Mouse (Mus musculus): ENCODE measurements at regions not wholly inside any gene's neighbourhood (a gene's known extent, or its start where the extent isn't known, plus 50 kb on each side); places are given as distances from the start of the nearest gene placed in this dataset.
A peak's percentile ranks its signal among the peaks of the same experiment; 100 is the strongest.

GRCm38 (mm10) chr3:131917734-131918534 is 167.2 kb upstream of the Dkk2 start:
- no peak for DNase-seq (ENCODE audit: extremely low spot score, low spot score)

DNA sequence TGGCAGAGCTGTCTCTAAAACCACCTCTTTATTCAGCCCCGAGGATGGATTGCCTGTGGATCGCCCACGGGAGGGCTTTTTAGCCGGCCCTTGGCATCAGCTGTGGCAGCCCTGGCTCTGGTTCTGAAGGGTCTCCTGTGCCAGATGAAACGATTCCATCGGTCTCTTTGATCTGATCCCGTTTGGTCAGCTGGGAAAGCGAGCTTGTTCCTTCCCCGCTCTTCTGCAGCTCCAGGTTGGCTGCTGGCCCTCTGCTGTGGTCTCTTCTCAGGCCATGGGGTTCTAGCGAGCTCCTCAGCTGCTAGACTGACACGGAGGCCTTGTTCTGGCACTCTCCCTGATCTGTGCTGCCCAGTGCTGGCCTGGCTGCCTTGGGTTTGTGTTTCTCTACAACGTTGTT is 165.6 kb upstream of the Dkk2 start:
- no peak for DNase-seq (ENCODE audit: extremely low spot score, low spot score)

DNA sequence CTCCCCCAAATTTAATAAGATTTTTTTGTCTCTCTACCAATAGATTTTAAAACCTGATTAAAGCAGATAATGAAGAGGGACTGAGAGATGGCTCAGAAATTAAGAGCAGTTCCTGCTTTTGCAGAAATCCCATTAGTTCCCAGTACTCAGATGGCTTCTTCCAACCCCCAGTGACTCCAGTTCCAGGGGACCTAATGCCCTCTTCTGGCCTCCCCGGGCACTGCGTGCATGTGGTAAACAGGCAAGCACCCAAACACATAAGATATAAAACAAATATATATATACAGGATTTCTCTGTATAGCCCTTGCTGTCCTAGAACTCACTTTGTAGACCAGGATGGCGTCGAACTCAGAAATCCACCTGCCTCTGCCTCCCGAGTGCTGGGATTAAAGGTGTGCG is 163.9 kb upstream of the Dkk2 start:
- DNase-seq (ENCODE audit: extremely low spot score, low spot score), result peak; percentile 26

DNA sequence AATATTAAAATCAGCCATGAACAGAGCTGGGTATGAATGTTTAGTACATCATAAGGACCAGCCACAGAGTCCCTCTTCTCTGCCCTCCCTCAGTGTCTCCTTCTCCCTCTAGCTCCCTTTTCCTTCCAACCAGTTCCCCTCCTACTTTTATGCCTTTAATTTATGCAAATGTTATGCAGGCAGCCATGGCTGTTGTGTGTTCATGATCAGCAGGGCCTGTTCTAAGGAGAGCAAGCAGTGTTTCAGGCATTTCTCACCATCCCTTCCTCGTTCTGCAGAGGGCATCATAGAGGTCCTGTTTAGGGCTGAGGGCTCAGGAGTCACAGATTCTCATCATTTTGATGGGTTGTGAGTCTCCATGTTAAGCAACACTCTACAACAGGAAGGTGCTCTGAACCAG is 162.4 kb upstream of the Dkk2 start:
- no peak for DNase-seq (ENCODE audit: extremely low spot score, low spot score)

GRCm38 (mm10) chr3:131940896-131941295 is 144.2 kb upstream of the Dkk2 start:
- no peak for DNase-seq (ENCODE audit: extremely low spot score, low spot score)

DNA sequence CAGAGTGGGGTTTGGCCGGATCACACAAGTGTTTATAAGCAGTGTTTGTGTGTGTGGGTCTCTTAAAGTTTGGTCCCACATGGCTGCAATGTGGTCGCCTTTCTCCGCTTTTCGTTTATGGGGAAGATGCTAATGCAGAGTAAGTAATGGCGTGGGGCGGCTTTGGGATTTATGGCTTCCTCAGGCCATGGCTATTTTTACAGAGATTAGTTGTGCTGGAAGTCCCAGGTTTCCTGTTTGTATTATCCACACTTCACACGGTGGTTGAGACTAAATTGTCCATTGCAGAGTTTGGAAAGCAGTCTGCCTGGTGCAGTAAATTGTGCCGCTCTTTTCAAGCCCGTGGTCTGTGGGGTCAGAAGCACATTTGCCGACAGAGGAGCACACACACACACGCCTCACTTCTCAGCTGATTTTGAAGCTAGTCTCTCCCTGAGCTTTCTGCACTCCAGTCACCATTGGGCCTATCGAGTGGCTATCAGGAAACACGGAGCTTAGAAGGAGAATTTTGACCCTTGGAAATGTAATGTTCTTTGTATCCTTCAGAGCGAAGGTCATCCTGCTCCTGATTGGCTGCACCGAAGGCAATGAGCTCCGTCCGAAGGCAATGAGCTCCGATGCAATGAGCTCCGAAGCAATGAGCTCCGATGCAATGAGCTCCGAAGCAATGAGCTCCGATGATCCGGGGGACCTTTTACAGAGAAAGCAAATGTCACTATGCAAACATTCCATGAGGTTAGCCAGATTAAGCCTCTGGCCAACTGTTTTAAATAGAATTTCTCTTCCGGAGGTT is 142.9 kb upstream of the Dkk2 start:
- DNase-seq (ENCODE audit: extremely low spot score, low spot score), result no peak

- DNase-seq (ENCODE audit: extremely low spot score, low spot score), result no peak
Measured at GRCm38 (mm10) chr3:131943436-131943835, 141.7 kb upstream of the Dkk2 start.

GRCm38 (mm10) chr3:131955771-131956170 is 129.3 kb upstream of the Dkk2 start:
- no peak for DNase-seq (ENCODE audit: extremely low spot score, low spot score)

DNA sequence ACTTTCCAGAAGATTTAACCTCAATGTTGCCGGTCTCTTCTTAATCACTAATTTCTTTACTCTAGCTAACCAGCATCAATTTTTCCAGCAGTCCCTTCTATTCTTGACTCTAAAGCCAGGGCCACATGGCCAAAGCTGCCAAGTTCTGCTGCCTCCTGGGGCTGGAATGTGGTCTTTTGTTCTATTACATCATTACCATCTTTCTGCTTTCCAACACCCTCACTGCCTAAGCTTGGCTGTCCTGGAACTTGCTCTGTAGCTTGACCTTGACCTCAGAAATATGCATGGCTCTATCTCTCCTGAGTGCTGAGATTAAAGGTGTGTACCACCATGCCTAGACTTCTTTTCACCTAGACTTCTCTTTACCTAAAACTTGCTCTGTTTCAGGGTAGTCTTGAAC is 124.5 kb upstream of the Dkk2 start:
- no peak for DNase-seq (ENCODE audit: extremely low spot score, low spot score)

DNA sequence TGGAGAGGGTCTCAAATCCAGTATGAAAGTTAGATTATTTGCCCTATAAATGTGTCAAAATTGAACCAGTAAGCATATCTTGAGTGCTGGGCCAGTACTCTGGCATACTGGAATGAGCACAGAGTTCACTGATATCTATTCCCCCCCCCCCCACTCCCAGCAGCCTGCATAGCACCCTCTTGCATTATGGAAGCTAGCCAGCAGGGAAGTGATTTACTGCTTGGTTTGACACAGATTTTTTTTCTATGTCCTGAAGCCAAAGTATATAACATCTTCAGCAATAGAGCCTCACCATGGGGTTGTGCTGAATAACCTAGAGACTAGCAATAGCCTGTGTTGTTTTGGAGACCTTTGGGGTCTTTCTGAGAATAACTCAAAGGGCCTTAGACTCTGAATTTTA is 123.5 kb upstream of the Dkk2 start:
- DNase-seq (ENCODE audit: extremely low spot score, low spot score), result no peak

- DNase-seq (ENCODE audit: extremely low spot score, low spot score), result no peak
Measured at GRCm38 (mm10) chr3:131962870-131963269, 122.2 kb upstream of the Dkk2 start.

GRCm38 (mm10) chr3:131964952-131965351 is 120.1 kb upstream of the Dkk2 start:
- no peak for DNase-seq (ENCODE audit: extremely low spot score, low spot score)

- DNase-seq (ENCODE audit: extremely low spot score, low spot score), result no peak
Measured at GRCm38 (mm10) chr3:131965456-131966160, 119.5 kb upstream of the Dkk2 start.

- no peak for DNase-seq (ENCODE audit: extremely low spot score, low spot score)
Measured at GRCm38 (mm10) chr3:131967288-131967687, 117.8 kb upstream of the Dkk2 start.

DNA sequence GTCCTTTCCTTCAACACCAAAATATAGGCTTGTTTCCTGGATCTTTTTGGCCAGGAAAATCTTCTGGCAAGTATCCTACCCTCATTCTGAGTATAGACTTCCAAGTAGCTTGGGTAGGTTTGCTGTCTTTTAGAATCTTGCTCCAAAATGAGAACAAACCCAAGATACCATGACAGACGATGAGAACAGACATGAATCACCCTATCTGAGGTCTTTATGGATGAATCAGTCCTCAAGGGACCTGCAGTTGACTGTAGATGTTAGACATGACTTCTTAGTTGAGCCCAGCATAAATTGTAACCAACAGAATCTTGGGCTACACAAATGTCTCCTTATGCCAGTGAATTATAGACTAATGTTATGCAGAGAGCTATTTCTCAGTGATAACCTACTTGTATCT is 114.3 kb upstream of the Dkk2 start:
- DNase-seq (ENCODE audit: extremely low spot score, low spot score), result no peak

DNA sequence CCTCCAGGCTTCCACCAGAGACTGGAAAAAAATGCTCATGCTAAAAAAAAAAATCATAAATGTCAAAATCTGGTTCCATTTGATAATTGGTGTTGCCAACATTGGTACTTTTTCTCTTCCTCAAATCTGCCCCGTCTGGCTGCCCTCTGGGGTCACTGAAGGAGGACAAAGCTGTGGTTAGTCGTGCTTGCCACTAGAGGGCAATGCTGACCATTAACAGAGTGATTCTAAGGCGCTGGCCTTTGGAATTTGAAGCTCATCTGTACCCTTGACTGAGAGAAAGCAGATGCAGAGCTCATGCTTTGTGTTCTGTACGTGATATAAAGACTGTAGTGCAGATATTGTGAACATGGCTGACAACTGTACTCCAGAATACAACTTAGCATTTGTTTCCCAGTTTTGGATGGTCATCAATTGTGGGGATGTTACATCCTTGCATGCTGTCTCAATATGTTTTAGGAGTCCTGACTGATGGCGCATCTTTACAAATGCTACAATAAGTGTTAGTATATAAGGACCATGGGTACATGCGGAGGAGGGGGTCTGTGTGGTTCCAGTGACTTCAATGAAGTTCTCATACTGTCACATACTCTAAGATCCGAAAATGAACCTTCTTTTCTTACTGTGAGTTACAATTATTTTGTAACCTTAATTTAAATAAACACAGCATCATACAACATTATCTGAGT is 109.0 kb upstream of the Dkk2 start:
- peak; percentile 53 for DNase-seq (ENCODE audit: extremely low spot score, low spot score)

DNA sequence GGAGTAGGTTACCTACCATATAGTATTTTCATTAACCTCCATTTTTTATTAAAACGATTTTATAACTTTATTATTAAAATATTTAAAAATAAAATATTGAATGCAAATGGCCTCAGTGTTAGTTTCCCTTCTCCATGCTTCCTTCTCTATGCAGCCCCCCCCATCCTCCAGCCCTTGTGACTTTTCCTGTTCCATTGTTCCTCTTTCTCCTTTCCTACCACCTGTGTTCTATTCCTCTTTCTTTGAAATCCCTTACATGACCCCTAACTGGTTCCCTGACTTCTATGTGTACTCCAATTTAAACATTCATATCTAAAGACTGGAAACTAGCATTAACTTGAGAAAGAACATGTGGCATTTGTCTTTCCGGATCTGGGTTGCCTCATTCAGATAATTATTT is 101.8 kb upstream of the Dkk2 start:
- DNase-seq (ENCODE audit: extremely low spot score, low spot score), result no peak

DNA sequence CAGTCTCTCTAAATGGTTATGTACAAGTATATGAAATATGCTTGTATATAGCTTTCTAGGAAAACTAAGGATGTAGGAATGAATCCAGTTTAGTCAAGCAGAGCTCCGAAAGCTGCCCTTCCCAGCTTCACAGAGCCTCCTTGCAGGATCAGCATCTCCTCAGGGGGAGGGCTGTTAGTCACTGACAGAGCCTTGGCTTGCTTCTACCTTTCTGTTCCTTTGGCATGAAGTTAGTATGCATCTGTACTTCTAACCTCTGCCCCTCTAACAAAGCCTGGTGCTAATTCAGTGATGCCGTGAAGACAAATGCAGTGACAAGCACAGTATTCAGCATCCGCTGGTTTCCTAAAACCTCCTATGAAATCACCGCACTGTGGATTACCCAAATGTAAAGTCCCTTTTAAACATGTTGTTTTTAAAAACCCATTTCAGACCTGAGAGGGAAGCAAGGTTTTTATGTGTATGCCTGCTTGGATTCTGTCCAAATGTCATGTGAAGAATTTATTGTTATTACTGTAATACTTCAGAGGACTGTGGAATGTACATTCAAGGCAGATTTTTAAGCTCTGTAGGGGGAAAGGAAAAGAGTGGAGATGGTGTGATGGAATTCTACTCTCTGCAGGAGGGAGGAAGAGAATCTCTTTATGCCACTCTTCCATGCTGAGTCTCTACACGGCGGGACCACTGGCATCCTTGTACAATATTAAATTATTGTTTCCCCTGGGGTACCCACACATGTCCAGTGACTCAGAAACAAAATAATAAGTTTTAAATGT is 86.1 kb upstream of the Dkk2 start:
- DNase-seq (ENCODE audit: extremely low spot score, low spot score), result no peak

GRCm38 (mm10) chr3:132006191-132006590 is 78.9 kb upstream of the Dkk2 start:
- no peak for DNase-seq (ENCODE audit: extremely low spot score, low spot score)

GRCm38 (mm10) chr3:132006912-132007311 is 78.2 kb upstream of the Dkk2 start:
- DNase-seq (ENCODE audit: extremely low spot score, low spot score), result no peak

GRCm38 (mm10) chr3:132007356-132007755 is 77.7 kb upstream of the Dkk2 start:
- DNase-seq (ENCODE audit: extremely low spot score, low spot score), result no peak

Measured in neural tube, embryonic 10.5 days (tissue).